8 mouse cellular contexts compared by ENCODE assay signal in genomic region chr8:123234918-123235519, GRCm38 (mm10). TPM values are rescaled to one million over a fixed set of nuclear protein-coding genes. Genes with fewer than 3 reads are reported as not detected.
A peak's percentile ranks its signal among the peaks of the same experiment; 100 is the strongest.
DNase-seq lines count a peak whose midpoint lies in the region; ATAC-seq and TF ChIP-seq lines count a peak whose summit lies in the region.

No protein-coding gene starts in this region.

- peaks cover 31% of the 10 kb centered on the region for H3K27me3 ChIP-seq in heart, embryonic 11.5 days (ENCODE audit: control insufficient read depth, insufficient read depth, low read length)
- peaks cover 30% of the 10 kb centered on the region for H3K27me3 ChIP-seq in G1E (ENCODE audit: insufficient read depth, low read length)
- 0 out of 2 replicates have a peak, but pooled peaks cover 4% of the 10 kb centered on the region for H3K27me3 ChIP-seq in intestine, postnatal 0 days (replicated peaks; ENCODE audit: control insufficient read depth, insufficient read depth, low read length)
- peaks cover 7% of the 10 kb centered on the region; the same call in 1 of the 2 replicates for H3K27me3 ChIP-seq in liver, postnatal 0 days (ENCODE audit: insufficient read depth, low read length)
- no peaks in the 10 kb centered on the region for H3K27me3 ChIP-seq in stomach, postnatal 0 days (ENCODE audit: control insufficient read depth, insufficient read depth, low read length)

- no peak for TF ChIP-seq EP300 in liver, postnatal 0 days (IDR thresholded peaks at IDR 0.05; ENCODE audit: low read depth)
- TF ChIP-seq EP300 in stomach, postnatal 0 days (optimal IDR thresholded peaks at IDR 0.05): no peak

- H3K36me3 ChIP-seq in heart, embryonic 11.5 days (ENCODE audit: control insufficient read depth, insufficient read depth, low read length): no peaks in the 10 kb centered on the region
- H3K36me3 ChIP-seq in G1E (replicated peaks): peaks cover 39% of the 10 kb centered on the region
- 0 out of 2 replicates have a peak, but pooled peaks cover 4% of the 10 kb centered on the region for H3K36me3 ChIP-seq in intestine, postnatal 0 days (ENCODE audit: control insufficient read depth, insufficient read depth)
- no peaks in the 10 kb centered on the region for H3K36me3 ChIP-seq in liver, postnatal 0 days (replicated peaks; ENCODE audit: insufficient read depth, low read length)
- H3K36me3 ChIP-seq in stomach, postnatal 0 days (ENCODE audit: control insufficient read depth, insufficient read depth, low read length): no peaks in the 10 kb centered on the region

- peak overlapping the region; percentile 56 for H3K9ac ChIP-seq in heart, embryonic 11.5 days (ENCODE audit: low read depth, low read length)
- peak overlapping the region; percentile 55; the same call in 1 of the 2 replicates for H3K9ac ChIP-seq in intestine, postnatal 0 days (ENCODE audit: low read depth, low read length)
- H3K9ac ChIP-seq in liver, postnatal 0 days (replicated peaks): peak overlapping the region; percentile 74
- H3K9ac ChIP-seq in stomach, postnatal 0 days (ENCODE audit: low read length): peak overlapping the region; percentile 68

- TF ChIP-seq POLR2A in embryonic fibroblast, embryonic 13.5 days (IDR thresholded peaks at IDR 0.05; ENCODE audit: low read depth, low read length): peak; percentile 28; the same call in 1 of the 2 replicates

- ATAC-seq in heart, embryonic 11.5 days (replicated peaks; ENCODE audit: insufficient number of reproducible peaks, low FRiP score, low TSS enrichment): no peak
- no peak for ATAC-seq in G1E (ENCODE audit: extremely low read depth, insufficient number of reproducible peaks, low FRiP score, poor library complexity, severe bottlenecking)
- ATAC-seq in intestine, postnatal 0 days: no peak
- no peak; the same call in 1 of the 2 replicates for ATAC-seq in liver, postnatal 0 days
- ATAC-seq in stomach, postnatal 0 days (ENCODE audit: low FRiP score, low TSS enrichment): no peak

- 37% methylated on average over 13 of the region's 13 CpGs for WGBS in heart, embryonic 11.5 days (ENCODE audit: insufficient replicate concordance)
- WGBS in intestine, postnatal 0 days: 28% methylated on average over 13 of the region's 13 CpGs
- WGBS in liver, postnatal 0 days (ENCODE audit: insufficient replicate concordance): 29% methylated on average over 13 of the region's 13 CpGs
- WGBS in stomach, postnatal 0 days: 26% methylated on average over 13 of the region's 13 CpGs

- intact Hi-C loops in heart, postnatal 25 days (cut with DNase I): no loop called here

- peak overlapping the region; percentile 80 for H3K4me2 ChIP-seq in heart, embryonic 11.5 days
- peak overlapping the region; percentile 98 for H3K4me2 ChIP-seq in intestine, postnatal 0 days (replicated peaks; ENCODE audit: low read depth)
- H3K4me2 ChIP-seq in liver, postnatal 0 days (ENCODE audit: low read depth, low read length): peak overlapping the region; percentile 90
- H3K4me2 ChIP-seq in stomach, postnatal 0 days (replicated peaks; ENCODE audit: low read depth): peak overlapping the region; percentile 96

- TF ChIP-seq CTCF in G1E (IDR thresholded peaks at IDR 0.05; ENCODE audit: low read depth, low read length): no peak
- no peak for TF ChIP-seq CTCF in embryonic fibroblast, embryonic 13.5 days (IDR thresholded peaks at IDR 0.05; ENCODE audit: borderline replicate concordance, insufficient read depth, low read length)
- no peak for TF ChIP-seq CTCF in intestine, postnatal 0 days (IDR thresholded peaks at IDR 0.05; ENCODE audit: low read depth)
- TF ChIP-seq CTCF in liver, postnatal 0 days (IDR thresholded peaks at IDR 0.05; ENCODE audit: low read depth): no peak
- TF ChIP-seq CTCF in stomach, postnatal 0 days (IDR thresholded peaks at IDR 0.05; ENCODE audit: low read depth): no peak

- H3K4me3 ChIP-seq in heart, embryonic 11.5 days (ENCODE audit: low read depth, low read length): peak overlapping the region; percentile 50
- peak overlapping the region; percentile 74 for H3K4me3 ChIP-seq in G1E (ENCODE audit: low read depth, low read length)
- H3K4me3 ChIP-seq in embryonic fibroblast, embryonic 13.5 days (ENCODE audit: insufficient read depth, low read length): peak overlapping the region; percentile 63; the same call in 1 of the 2 replicates
- peak overlapping the region; percentile 82 for H3K4me3 ChIP-seq in intestine, postnatal 0 days (ENCODE audit: low read depth, low read length)
- H3K4me3 ChIP-seq in liver, postnatal 0 days (ENCODE audit: low read depth, low read length): peak overlapping the region; percentile 76
- H3K4me3 ChIP-seq in stomach, postnatal 0 days (ENCODE audit: low read depth, low read length): peak overlapping the region; percentile 68

- DNase-seq in heart, postnatal 25 days (ENCODE audit: low spot score): no peak
- no peak for DNase-seq in G1E (ENCODE audit: low spot score)
- no peak for DNase-seq in liver, postnatal 0 days
- DNase-seq in stomach, postnatal 0 days (ENCODE audit: low spot score): no peak
- no peak for DNase-seq in kidney, postnatal 25 days

- peaks cover 7% of the 10 kb centered on the region; the same call in 1 of the 2 replicates for H3K4me1 ChIP-seq in heart, embryonic 11.5 days (ENCODE audit: control insufficient read depth, insufficient read depth, low read length)
- peaks cover 41% of the 10 kb centered on the region for H3K4me1 ChIP-seq in G1E (ENCODE audit: insufficient read depth, low read depth, low read length)
- H3K4me1 ChIP-seq in embryonic fibroblast, embryonic 13.5 days (ENCODE audit: control insufficient read depth, insufficient read depth, low read length): peaks cover 4% of the 10 kb centered on the region; the same call in 1 of the 2 replicates
- H3K4me1 ChIP-seq in intestine, postnatal 0 days (replicated peaks; ENCODE audit: control insufficient read depth, insufficient read depth, low read length): 0 out of 2 replicates have a peak, but pooled peaks cover 8% of the 10 kb centered on the region
- peaks cover 14% of the 10 kb centered on the region for H3K4me1 ChIP-seq in liver, postnatal 0 days (ENCODE audit: insufficient read depth)
- peaks cover 6% of the 10 kb centered on the region for H3K4me1 ChIP-seq in stomach, postnatal 0 days (replicated peaks; ENCODE audit: control insufficient read depth, insufficient read depth)

- H3K9me3 ChIP-seq in heart, embryonic 11.5 days (replicated peaks; ENCODE audit: control insufficient read depth, low read length): no peaks in the 10 kb centered on the region
- H3K9me3 ChIP-seq in G1E (replicated peaks): no peaks in the 10 kb centered on the region
- no peaks in the 10 kb centered on the region for H3K9me3 ChIP-seq in intestine, postnatal 0 days (ENCODE audit: control insufficient read depth)
- no peaks in the 10 kb centered on the region for H3K9me3 ChIP-seq in liver, postnatal 0 days (ENCODE audit: low read length)
- H3K9me3 ChIP-seq in stomach, postnatal 0 days (ENCODE audit: control insufficient read depth, low read length): no peaks in the 10 kb centered on the region

- H3K27ac ChIP-seq in heart, embryonic 11.5 days (ENCODE audit: low read depth, low read length): no peak overlapping the region
- H3K27ac ChIP-seq in embryonic fibroblast, embryonic 13.5 days (ENCODE audit: insufficient read depth, low read length): no peak overlapping the region
- H3K27ac ChIP-seq in intestine, postnatal 0 days (ENCODE audit: low read depth, low read length): no peak overlapping the region
- no peak overlapping the region for H3K27ac ChIP-seq in liver, postnatal 0 days (ENCODE audit: low read depth)
- H3K27ac ChIP-seq in stomach, postnatal 0 days (replicated peaks): no peak overlapping the region

RNA-seq across cellular contexts. Expression of gene Spata2l, which starts 1.0 kb away (rescaled TPM):
- 1.6 TPM in 2 replicates for polyA plus RNA-seq in heart, embryonic 11.5 days (2014; fragmentation: Nextera tagmentation; extraction: Ambion mirVana)
- total RNA-seq in heart, postnatal 25 days (2021): 1 to 10 TPM; 5.9 to 6.8 TPM
- total RNA-seq in G1E (2014; fragmentation: Nextera tagmentation) (3.4 and 6.8 TPM in 2 replicates), G1E (2017) (2.2 and 3.7 TPM in 2 replicates)
- 5.2 and 5.7 TPM in 2 replicates for polyA plus RNA-seq in G1E (2012)
- polyA plus RNA-seq in embryonic fibroblast, embryonic 13.5 days (2011; ENCODE audit: insufficient read length, low read depth, missing spikeins): 1.5 and 2.3 TPM in 2 replicates
- polyA plus RNA-seq in intestine, postnatal 0 days (2015; fragmentation: Nextera tagmentation; extraction: Ambion mirVana): 5.0 TPM in 2 replicates
- polyA plus RNA-seq in liver, postnatal 0 days (2015; fragmentation: Nextera tagmentation; extraction: Ambion mirVana): 4.2 and 6.6 TPM in 2 replicates
- polyA plus RNA-seq in stomach, postnatal 0 days (2015; fragmentation: Nextera tagmentation; extraction: Ambion mirVana): 3.1 and 3.6 TPM in 2 replicates

RNA-seq across cellular contexts. Expression of gene Cdk10, which starts 10.4 kb away (rescaled TPM):
- 22.6 and 24.2 TPM in 2 replicates for polyA plus RNA-seq in heart, embryonic 11.5 days (2014; fragmentation: Nextera tagmentation; extraction: Ambion mirVana)
- 10 to 100 TPM; 22.7 to 24.3 TPM for total RNA-seq in heart, postnatal 25 days (2021)
- total RNA-seq in G1E (2014; fragmentation: Nextera tagmentation) (22.2 and 22.3 TPM in 2 replicates), G1E (2017) (25.5 and 29.3 TPM in 2 replicates)
- polyA plus RNA-seq in G1E (2012): 56.3 and 64.2 TPM in 2 replicates
- polyA plus RNA-seq in embryonic fibroblast, embryonic 13.5 days (2011; ENCODE audit: insufficient read length, low read depth, missing spikeins): 36.4 and 36.6 TPM in 2 replicates
- 11.8 and 14.0 TPM in 2 replicates for polyA plus RNA-seq in intestine, postnatal 0 days (2015; fragmentation: Nextera tagmentation; extraction: Ambion mirVana)
- 8.7 TPM in 2 replicates for polyA plus RNA-seq in liver, postnatal 0 days (2015; fragmentation: Nextera tagmentation; extraction: Ambion mirVana)
- 16.1 and 16.7 TPM in 2 replicates for polyA plus RNA-seq in stomach, postnatal 0 days (2015; fragmentation: Nextera tagmentation; extraction: Ambion mirVana)

RNA-seq across cellular contexts. Expression of gene Zfp276, which starts 19.0 kb away (rescaled TPM):
- polyA plus RNA-seq in heart, embryonic 11.5 days (2014; fragmentation: Nextera tagmentation; extraction: Ambion mirVana): 11.7 and 12.1 TPM in 2 replicates
- 10 to 100 TPM; 11.9 to 12.1 TPM for total RNA-seq in heart, postnatal 25 days (2021)
- 6.6 and 15.0 TPM in 2 replicates for total RNA-seq in G1E (2014; fragmentation: Nextera tagmentation)
- total RNA-seq in G1E (2017): 8.6 and 11.5 TPM in 2 replicates
- 6.8 and 7.1 TPM in 2 replicates for polyA plus RNA-seq in G1E (2012)
- polyA plus RNA-seq in embryonic fibroblast, embryonic 13.5 days (2011; ENCODE audit: insufficient read length, low read depth, missing spikeins): 11.0 and 13.2 TPM in 2 replicates
- polyA plus RNA-seq in intestine, postnatal 0 days (2015; fragmentation: Nextera tagmentation; extraction: Ambion mirVana): 7.2 and 7.4 TPM in 2 replicates
- polyA plus RNA-seq in liver, postnatal 0 days (2015; fragmentation: Nextera tagmentation; extraction: Ambion mirVana): 4.9 and 5.5 TPM in 2 replicates
- polyA plus RNA-seq in stomach, postnatal 0 days (2015; fragmentation: Nextera tagmentation; extraction: Ambion mirVana): 7.8 and 8.3 TPM in 2 replicates

RNA-seq across cellular contexts. Expression of gene Vps9d1, which starts 19.1 kb away (rescaled TPM):
- polyA plus RNA-seq in heart, embryonic 11.5 days (2014; fragmentation: Nextera tagmentation; extraction: Ambion mirVana): 16.8 and 19.8 TPM in 2 replicates
- total RNA-seq in heart, postnatal 25 days (2021): 10 to 100 TPM; 29.9 to 31.2 TPM
- total RNA-seq in G1E (2014; fragmentation: Nextera tagmentation): 10.5 and 11.1 TPM in 2 replicates
- 6.9 and 8.7 TPM in 2 replicates for total RNA-seq in G1E (2017)
- 69.5 and 89.2 TPM in 2 replicates for polyA plus RNA-seq in G1E (2012)
- polyA plus RNA-seq in embryonic fibroblast, embryonic 13.5 days (2011; ENCODE audit: insufficient read length, low read depth, missing spikeins): 10.6 and 14.3 TPM in 2 replicates
- 7.1 and 8.3 TPM in 2 replicates for polyA plus RNA-seq in intestine, postnatal 0 days (2015; fragmentation: Nextera tagmentation; extraction: Ambion mirVana)
- 3.9 and 4.5 TPM in 2 replicates for polyA plus RNA-seq in liver, postnatal 0 days (2015; fragmentation: Nextera tagmentation; extraction: Ambion mirVana)
- 10.3 and 11.2 TPM in 2 replicates for polyA plus RNA-seq in stomach, postnatal 0 days (2015; fragmentation: Nextera tagmentation; extraction: Ambion mirVana)

RNA-seq across cellular contexts. Expression of gene Spata33, which starts 22.4 kb away (rescaled TPM):
- polyA plus RNA-seq in heart, embryonic 11.5 days (2014; fragmentation: Nextera tagmentation; extraction: Ambion mirVana): 3.4 and 5.0 TPM in 2 replicates
- total RNA-seq in heart, postnatal 25 days (2021): 10 to 100 TPM; 30.2 to 30.6 TPM
- 0.30 and 3.5 TPM in 2 replicates for total RNA-seq in G1E (2014; fragmentation: Nextera tagmentation)
- total RNA-seq in G1E (2017): 1.1 and 1.2 TPM in 2 replicates
- polyA plus RNA-seq in G1E (2012): 0.09 and 0.13 TPM in 2 replicates
- 1.4 and 2.9 TPM in 2 replicates for polyA plus RNA-seq in embryonic fibroblast, embryonic 13.5 days (2011; ENCODE audit: insufficient read length, low read depth, missing spikeins)
- polyA plus RNA-seq in intestine, postnatal 0 days (2015; fragmentation: Nextera tagmentation; extraction: Ambion mirVana): 0.55 and 1.2 TPM in 2 replicates
- polyA plus RNA-seq in liver, postnatal 0 days (2015; fragmentation: Nextera tagmentation; extraction: Ambion mirVana): 0.32 and 0.66 TPM in 2 replicates
- 0.91 and 0.94 TPM in 2 replicates for polyA plus RNA-seq in stomach, postnatal 0 days (2015; fragmentation: Nextera tagmentation; extraction: Ambion mirVana)
